Mouse (Mus musculus): Measurements from ENCODE around the gene Stt3b.

Stt3b gene

DNA sequence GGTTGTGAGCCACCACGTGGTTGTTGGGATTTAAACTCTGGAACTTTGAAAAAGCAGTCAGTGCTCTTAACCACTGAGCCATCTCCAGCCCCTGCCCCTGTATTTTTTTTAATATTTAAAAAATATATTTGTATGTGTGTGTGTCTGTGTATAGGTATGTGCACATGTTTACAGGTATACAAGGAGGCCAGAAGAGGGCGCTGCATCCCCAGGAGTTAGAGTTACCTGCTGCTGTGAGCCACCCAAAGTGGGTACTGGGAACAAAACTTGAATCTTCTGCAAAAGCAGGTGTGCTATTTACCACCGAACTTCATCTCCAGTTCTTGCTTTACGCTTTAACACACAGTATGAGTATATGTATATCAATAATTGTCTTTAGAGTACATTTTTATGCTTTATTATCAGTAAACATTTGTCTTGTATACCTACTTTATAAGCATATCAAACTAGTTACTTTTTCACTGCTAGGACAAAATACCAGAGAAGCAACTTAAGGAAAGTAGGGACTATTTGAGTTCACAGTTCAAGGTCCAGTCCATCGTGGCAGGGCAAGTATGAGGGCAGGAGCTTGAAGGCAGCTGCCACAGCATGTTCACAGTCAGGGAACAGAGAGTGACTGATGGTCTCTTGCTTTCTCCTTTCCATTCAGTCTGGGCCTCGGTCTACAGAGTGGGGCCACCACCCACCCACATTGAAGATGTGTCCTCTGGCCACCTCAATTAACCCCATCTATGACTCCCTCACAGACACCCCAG lies 8.6 kb upstream of the Stt3b start:
- DNase-seq (ENCODE audit: low spot score): no peak

- no peak for DNase-seq (ENCODE audit: low spot score)
Observed at GRCm38 (mm10) chr9:115317049-115317448, 6.8 kb upstream of the Stt3b start.

DNA sequence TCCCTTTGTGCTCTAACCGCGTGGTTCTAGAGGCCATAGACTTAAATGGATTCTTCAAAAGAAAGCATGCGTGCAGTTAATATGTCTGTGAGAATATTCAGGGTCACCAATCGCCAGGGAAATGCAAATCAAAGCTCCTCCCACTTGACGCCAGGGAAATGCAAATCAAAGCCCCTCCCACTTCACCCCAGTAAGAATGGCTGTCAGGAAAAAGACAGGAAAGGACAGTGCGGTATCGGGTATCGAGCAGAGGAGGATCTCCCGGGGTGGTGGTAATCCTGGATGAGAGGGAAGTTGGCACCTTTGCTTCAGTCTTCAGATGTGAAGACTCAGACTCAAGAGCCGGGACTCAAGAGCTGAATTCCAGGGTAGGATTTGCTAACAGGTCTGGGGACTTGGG lies 4.3 kb upstream of the Stt3b start:
- DNase-seq (ENCODE audit: low spot score): no peak

DNA sequence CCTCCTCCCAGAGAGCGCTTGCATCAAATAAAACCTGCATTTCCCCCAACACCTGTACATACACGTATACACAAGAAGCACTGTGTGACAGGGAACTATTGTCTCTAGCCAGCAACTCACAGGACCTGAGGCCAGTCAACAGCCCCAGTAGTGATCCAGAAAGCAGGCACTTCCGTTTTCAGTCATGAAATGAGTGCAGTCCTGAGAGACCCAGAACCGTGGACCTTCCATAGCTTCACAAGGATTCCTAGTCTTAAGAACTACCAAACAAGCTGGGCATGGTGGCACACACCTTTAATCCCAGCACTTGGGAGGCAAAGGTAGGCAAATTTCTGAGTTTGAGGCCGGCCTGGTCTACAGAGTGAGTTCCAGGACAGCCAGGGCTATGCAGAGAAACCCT lies 3.6 kb upstream of the Stt3b start:
- DNase-seq (ENCODE audit: low spot score): no peak

- no peak for DNase-seq (ENCODE audit: low spot score)
Observed at GRCm38 (mm10) chr9:115311223-115311520, 951 bp upstream of the Stt3b start.

DNA sequence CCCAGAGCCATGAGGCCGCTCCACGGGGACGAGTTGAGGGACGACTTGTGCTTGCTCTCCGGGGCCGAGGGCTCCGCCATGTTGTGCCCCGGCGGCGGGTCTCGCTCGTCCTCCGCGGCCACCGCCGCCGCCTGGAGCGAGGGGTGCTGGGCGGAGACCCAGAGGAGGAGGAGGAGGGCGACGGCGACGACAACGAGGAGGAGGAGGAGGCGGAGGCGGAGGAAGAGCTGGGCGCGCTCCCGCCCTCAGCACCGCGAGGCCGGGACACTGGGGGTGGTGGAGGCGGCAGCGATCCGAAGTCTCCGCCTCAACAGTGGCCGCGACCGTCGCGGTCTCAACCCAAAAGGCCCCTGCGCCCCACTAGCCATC lies 260 bp downstream of the Stt3b start:
- DNase-seq (ENCODE audit: low spot score): peak; percentile 78

DNA sequence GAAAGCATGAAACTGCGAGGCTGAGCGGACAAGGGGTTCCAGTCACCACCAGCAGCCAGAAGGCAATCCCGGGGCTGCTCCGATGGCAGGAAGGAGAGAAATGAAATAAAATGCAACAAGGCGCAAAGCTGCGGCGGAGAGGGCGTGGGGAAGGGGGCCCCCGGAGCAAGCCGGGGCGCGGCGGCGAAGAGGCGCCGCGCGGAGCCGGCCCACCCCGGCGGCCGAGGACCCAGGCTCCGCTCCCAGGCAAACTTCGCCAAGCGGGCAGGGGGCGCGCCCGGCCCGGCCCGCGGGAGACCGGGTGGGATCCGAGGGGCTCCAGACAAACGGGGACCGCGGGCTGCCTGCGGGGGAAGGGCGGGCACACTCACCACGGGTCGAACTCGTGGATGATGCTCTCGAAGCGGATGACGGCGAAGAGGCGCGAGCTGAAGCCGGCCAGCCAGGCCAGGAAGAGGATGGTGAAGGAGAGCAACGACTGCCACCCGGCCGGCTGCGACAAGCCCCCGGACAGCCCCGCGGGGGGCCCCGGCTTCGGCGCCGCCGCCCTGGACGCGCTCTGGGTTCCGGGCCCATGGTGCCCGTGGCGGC lies 745 bp downstream of the Stt3b start:
- DNase-seq (ENCODE audit: low spot score): peak; percentile 13

- no peak for DNase-seq (ENCODE audit: low spot score)
Observed at GRCm38 (mm10) chr9:115308941-115309380, 1.3 kb downstream of the Stt3b start.

DNA sequence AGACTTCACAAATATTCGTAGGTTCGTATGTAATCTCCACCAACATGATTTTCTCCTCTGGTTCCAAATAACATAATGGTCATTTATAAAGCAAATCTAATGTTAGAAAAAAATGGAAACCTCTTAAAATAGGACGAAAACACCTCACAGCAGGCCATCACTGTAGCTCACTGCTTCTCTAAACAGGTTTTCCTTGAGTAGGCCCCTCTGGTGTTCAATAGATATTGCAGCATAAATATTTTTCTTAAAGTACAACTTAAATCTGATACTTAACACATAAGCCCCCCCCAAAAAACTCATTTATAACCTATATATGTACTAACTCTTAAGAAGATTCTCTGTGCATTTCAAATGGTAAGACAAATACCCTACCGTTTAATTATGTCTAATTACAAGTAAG lies 1.8 kb downstream of the Stt3b start:
- DNase-seq (ENCODE audit: low spot score): no peak

DNA sequence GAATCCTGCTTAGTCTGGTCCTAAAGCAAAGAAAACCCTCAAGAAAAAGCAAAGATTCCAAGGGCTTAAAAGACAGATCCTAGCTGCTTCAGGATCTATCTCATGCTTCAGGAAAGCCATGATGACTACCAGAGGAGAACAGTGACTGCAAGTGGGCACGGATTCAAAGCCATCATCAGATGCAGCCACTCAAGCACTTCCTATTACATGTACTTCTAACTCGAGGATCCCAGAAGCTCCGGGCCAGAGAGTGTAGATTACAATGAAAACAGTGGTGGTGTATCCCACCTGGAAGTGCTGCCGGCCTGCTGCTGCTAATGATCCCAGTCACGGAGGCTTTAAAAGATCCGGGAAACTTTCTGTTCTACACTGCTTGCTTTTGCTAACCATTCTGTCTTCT lies 4.0 kb downstream of the Stt3b start:
- DNase-seq (ENCODE audit: low spot score): no peak

DNA sequence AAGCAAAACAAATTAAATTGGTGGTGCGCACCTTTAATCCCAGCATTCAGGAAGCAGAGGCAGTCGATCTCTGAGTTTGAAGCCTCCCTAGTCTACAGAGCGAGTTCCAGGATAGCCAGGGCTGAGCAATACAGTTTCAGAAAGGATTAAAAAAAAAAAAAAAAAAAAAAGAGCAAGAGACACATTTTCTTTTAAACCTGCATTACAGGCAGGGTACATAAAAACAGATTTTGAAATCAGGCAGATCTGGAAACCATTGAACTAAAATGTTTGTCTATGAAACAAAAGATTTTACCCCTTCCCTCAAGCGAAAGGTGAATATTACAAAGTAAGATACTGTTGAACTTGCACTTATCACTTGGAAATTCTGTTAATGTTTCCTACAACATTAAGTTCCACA lies 6.1 kb downstream of the Stt3b start:
- DNase-seq (ENCODE audit: low spot score): no peak

DNA sequence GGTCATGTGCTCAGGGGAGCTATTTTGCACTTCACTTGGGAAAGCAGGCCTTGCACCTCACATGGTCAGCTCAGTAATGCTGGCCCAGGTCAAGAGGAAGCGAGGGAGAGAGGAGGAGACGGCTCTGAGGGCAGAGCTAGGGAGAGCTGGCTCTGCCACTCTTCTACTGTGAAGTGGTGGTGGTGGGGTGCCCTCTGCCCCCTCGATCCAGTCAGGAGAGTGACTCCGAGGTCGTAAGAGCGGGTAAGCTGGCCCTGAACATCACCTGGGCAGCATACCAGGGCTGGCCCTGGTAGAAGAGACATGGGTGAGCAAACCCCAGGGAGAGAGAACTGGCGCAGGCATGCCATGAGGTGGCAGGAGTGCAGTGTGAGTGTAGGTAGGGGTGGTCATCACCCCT lies 8.6 kb downstream of the Stt3b start:
- no peak for DNase-seq (ENCODE audit: low spot score)

DNA sequence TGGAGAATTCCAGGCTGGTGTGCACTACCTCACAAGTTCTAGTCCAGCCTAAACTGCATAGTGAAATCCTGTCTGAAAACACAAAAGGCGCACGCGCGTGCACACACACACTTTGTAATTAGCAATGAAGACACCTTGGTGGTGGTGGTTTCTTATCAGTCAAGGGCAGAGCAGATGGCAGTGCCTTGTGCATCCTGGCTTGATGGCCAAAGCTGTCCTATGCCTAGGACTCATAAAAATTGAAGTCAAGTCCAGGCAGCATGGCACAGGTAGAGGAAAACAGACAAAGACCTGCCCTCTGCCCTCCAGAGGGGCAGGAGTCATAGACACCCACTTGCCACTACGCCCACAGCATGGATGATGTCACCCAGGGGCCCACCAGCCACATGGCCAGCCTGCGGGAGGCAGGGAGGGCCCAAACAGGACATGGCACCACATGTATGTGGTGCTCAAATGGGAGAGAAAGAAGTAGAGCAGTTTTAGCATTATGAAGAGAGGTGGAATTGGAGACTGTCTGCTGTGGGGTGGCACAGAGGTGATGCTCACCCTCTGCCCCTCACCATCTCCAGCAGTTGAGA lies 9.1 kb downstream of the Stt3b start:
- DNase-seq (ENCODE audit: low spot score): no peak

- no peak for DNase-seq (ENCODE audit: low spot score)
Observed at GRCm38 (mm10) chr9:115296738-115297137, 13.5 kb downstream of the Stt3b start.

DNA sequence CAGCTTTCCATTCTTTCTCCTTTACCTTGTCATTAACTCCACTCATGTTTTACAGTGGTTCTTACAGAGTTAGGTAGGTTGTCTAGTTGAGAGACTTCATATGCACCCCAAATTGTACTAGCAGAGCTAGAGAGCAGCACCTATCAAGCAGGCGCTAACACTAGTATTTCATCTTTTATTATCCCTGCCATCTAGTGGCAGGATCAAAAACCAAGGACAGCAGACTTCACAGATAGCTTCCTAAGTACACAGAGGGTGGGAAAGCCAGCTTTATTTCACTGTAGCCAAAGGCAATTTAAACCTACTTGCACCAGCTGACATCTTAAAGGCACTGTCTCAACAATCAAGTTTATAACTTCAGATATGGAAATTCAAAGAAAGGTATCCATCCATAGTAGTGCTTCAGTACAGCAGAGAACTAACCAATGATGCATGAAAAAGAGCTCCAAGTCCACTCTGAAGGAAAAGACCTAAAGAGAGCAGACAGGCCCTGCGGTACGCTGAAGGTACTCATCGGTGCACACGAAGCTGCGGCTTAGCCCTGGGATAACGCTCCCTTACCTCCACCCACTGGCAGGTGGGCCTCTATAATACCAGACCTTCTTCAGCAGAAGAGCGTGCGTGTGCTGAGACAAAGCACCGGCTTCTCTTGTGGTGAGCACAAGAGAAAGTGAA lies 16.2 kb downstream of the Stt3b start:
- DNase-seq (ENCODE audit: low spot score): no peak

DNA sequence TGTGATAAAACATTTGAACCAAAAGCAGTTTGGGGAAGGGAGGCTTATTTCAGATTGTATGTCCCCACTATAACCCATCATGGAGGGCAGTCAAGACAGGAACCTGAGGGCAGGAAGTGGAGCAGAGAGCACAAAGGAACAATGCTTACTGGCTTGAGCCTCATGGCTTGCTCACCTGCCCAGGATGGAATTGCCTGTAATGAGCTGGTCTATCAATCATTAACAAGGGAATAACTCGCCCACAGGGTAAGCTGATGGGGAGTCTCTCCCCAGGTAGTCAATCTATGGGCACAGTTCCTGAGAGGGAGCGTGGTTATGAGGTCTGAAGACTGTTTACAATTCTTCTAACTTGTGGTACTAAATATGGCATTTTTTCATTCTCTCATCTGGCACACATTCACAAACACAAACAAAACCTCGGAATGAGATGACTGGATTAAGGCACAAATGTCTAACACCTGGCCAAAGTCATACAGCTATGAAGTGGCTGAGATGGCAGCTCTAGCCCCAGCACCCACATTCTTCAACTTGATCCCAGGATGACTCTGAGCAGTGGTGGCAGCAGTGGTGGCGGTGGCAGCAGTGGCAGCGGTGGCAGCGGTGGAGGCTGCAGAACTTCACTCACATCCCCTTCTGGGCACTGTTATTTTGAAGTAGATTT lies 22.3 kb downstream of the Stt3b start:
- DNase-seq (ENCODE audit: low spot score): no peak

GRCm38 (mm10) chr9:115284385-115284784 lies 25.8 kb downstream of the Stt3b start:
- DNase-seq (ENCODE audit: low spot score): no peak

- no peak for DNase-seq (ENCODE audit: low spot score)
Observed at GRCm38 (mm10) chr9:115283403-115283802, 26.8 kb downstream of the Stt3b start.

- DNase-seq (ENCODE audit: low spot score): no peak
Observed at GRCm38 (mm10) chr9:115278641-115279040, 31.6 kb downstream of the Stt3b start.

DNA sequence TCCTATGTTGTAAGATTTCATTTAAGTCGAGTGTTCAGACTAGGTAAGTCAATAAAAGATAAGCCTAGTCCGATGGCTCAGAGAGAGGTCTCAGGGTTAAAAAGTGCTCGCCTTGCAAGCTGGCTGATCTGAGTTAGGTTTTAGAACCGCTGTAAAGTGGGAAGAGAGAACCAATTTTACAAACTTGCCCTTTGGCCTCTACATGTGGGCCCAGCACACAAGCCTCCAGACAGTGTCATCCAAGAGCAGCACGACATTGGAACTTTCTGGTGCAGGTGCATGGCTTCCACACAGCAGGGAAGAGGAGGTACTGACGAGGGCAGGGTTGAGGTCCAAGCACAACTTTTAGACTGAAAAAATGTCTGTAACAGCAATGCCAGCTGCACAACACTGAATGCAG lies 35.4 kb downstream of the Stt3b start:
- no peak for DNase-seq (ENCODE audit: low spot score)

DNA sequence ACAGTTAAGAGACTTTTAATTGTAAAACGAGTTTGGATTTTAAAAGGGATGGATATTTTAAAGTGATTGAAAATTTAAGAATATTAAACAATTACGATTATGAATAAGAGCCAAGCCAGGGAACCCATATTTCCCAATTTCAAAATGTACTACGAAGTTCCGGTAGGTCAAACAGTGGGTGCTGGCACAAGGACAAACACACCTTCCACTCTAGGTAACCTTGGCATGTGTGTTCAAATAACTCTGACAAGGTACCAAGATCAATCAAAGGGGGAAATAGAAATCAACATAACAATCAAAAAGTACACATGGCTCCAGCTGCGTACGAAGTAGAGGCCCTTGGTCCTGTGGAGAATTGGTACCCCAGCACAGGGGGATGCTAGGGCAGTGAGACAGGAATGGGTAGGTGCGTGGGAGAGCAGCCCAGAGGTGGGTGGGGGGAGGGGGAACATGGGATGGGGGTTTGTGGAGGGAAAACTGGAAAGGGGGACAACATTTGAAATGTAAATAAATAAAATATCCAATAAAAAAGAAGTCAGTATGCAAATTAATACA lies 37.0 kb downstream of the Stt3b start:
- DNase-seq (ENCODE audit: low spot score): no peak

- DNase-seq (ENCODE audit: low spot score): peak; percentile 31
Observed at GRCm38 (mm10) chr9:115272451-115272850, 37.8 kb downstream of the Stt3b start.
